Mouse (Mus musculus) heart, embryonic 16.5 days (tissue): Measurements from ENCODE around the gene Jhy. TPM values are rescaled to one million over a fixed set of nuclear protein-coding genes. Genes with fewer than 3 reads are reported as not detected.

Source experiments
- ATAC-seq: fragments of 200-750 bp; cut with Nextera tagmentation; replicated peaks from 2 replicates; pipeline ENCODE4 v1.8.0; 2017; ENCODE audit warnings: moderate number of reproducible peaks; ENCODE audit not compliant: insufficient read depth, low FRiP score; ENCODE audit errors: extremely low read depth
- H3K27ac ChIP-seq: fragments of 300-500 bp; sonication (generic); 2 replicates; pipeline ENCODE4 v1.5.1; 2014; ENCODE audit warnings: mild to moderate bottlenecking, low read length, control low read depth, moderate library complexity
- H3K27me3 ChIP-seq: fragments of 300-500 bp; sonication (generic); 2 replicates; pipeline ENCODE4 v1.6.1; 2014; ENCODE audit warnings: low read length, mixed read lengths; ENCODE audit not compliant: control insufficient read depth, insufficient read depth
- H3K36me3 ChIP-seq: fragments of 300-500 bp; sonication (generic); 2 replicates; pipeline ENCODE4 v1.6.1; 2014; ENCODE audit not compliant: control insufficient read depth, insufficient read depth
- H3K4me1 ChIP-seq: fragments of 300-500 bp; sonication (generic); 2 replicates; pipeline ENCODE4 v1.6.1; 2014; ENCODE audit warnings: low read length, mixed read lengths; ENCODE audit not compliant: control insufficient read depth, insufficient read depth
- H3K4me2 ChIP-seq: fragments of 300-500 bp; sonication (generic); 2 replicates; pipeline ENCODE4 v1.6.1; 2014; ENCODE audit warnings: low read depth, mild to moderate bottlenecking, control low read depth, low read length
- H3K4me3 ChIP-seq: fragments of 300-500 bp; sonication (generic); 2 replicates; pipeline ENCODE4 v1.5.1; 2014; ENCODE audit warnings: mild to moderate bottlenecking, control low read depth, low read length
- H3K9ac ChIP-seq: fragments of 300-500 bp; sonication (generic); 2 replicates; pipeline ENCODE4 v1.6.1; 2014; ENCODE audit warnings: low read length, control low read depth
- H3K9me3 ChIP-seq: fragments of 300-500 bp; sonication (generic); replicated peaks from 2 replicates; pipeline ENCODE4 v1.6.1; 2016; ENCODE audit warnings: low read length; ENCODE audit not compliant: control insufficient read depth
- WGBS: fragments of 180-500 bp; shearing (Covaris S2); extraction: QIAGEN DNeasy Blood & Tissue Kit; methylation state at CpG from one replicate; pipeline ENCODE4 v1.1.7; 2014; 5-methylcytosine and 5-hydroxymethylcytosine counted together
- polyA plus RNA-seq: library from polyadenylated mRNA; unstranded; fragments of >200 nt; fragmentation: Nextera tagmentation; extraction: Ambion mirVana; gene quantifications from 2 replicates; pipeline ENCODE4 v1.2.1, GENCODE M21; 2015

Jhy gene
- polyA plus RNA-seq, 1 experiment from 2014 or later: 0.09 TPM

DNA sequence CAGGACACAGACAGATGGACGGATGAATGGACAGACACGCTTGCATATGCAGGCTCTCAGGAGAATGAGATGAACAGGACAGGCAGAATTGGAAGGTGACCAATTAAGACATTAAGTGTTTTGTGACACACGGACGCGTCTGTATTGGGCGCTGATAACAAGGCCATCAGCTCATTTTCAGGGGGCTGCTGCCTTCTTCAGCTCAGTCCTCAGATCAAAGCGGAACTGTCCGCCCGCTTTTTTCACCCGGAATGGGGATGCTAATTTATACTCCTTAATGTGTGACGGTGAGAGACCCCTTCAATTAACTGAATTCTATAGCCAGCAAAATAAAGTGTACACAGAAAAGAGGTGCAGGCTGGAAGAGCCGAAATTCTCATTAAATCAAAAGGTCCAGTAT, 74.5 kb downstream of the Jhy start:
- no peaks in the 10 kb centered on the region for H3K4me1 ChIP-seq
- WGBS: 39% methylated on average over 12 of the region's 12 CpGs

DNA sequence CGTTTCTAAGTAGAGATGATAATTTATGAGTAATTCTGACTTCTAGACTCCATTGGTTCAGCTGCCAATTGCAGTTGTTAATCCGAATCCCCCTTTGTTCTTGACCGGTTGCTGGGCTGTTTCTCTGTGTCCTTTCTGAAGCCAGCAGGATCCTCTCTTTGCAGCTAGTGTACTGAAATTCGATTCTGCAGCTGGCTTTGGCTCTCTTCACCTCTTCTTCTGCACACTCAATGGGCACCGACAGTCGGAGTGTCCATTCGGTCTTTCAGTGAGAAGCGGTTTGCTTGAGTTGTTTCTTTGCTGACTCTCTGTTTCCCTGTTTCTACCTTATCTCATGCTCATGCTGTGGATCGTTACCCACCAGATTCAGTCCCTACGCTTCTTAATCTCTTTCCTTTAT, 78.2 kb downstream of the Jhy start:
- H3K36me3 ChIP-seq: no peaks in the 10 kb centered on the region
- 46% methylated on average over 10 of the region's 10 CpGs for WGBS
- no peak overlapping the region for H3K4me2 ChIP-seq
- H3K27me3 ChIP-seq: peaks cover 50% of the 10 kb centered on the region
- ATAC-seq: no peak
- H3K4me1 ChIP-seq: no peaks in the 10 kb centered on the region
- no peak overlapping the region for H3K4me3 ChIP-seq
- no peak overlapping the region for H3K27ac ChIP-seq
- H3K9me3 ChIP-seq: no peaks in the 10 kb centered on the region
- H3K9ac ChIP-seq: no peak overlapping the region

More for the DNA sequence above, 74.5 kb downstream of the Jhy start:
- no peaks in the 10 kb centered on the region for H3K36me3 ChIP-seq
- H3K9me3 ChIP-seq: no peaks in the 10 kb centered on the region
- H3K9ac ChIP-seq: no peak overlapping the region
- no peak overlapping the region for H3K27ac ChIP-seq
- no peak overlapping the region for H3K4me3 ChIP-seq
- ATAC-seq: no peak
- H3K4me2 ChIP-seq: no peak overlapping the region
- H3K27me3 ChIP-seq: peaks cover 27% of the 10 kb centered on the region

DNA sequence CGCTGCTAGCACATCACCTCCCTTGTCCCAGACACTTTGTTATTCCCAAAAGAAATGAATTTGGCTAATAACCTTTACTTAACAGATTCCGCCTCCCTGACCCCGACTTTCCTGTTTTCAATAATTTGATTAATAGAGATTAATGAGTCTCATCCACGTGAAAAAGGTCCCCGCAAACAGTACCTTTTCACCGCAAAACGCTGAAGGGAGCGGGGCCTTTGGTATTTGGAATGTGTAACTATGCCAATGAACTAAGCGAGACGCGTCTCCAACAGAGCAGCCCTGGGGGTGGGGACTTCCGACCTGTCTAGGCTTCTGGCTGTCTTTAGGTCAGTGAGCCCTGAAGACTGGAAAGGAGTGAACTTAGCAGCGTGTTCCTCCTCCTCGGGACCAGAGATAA, 84.9 kb downstream of the Jhy start:
- H3K4me3 ChIP-seq: no peak overlapping the region
- no peaks in the 10 kb centered on the region for H3K9me3 ChIP-seq
- no peak overlapping the region for H3K4me2 ChIP-seq
- no peak overlapping the region for H3K9ac ChIP-seq
- WGBS: 2% methylated on average over 14 of the region's 14 CpGs
- H3K27me3 ChIP-seq: peaks cover 88% of the 10 kb centered on the region
- 0 out of 2 replicates have a peak, but pooled peaks cover 5% of the 10 kb centered on the region for H3K4me1 ChIP-seq
- H3K27ac ChIP-seq: no peak overlapping the region
- no peaks in the 10 kb centered on the region for H3K36me3 ChIP-seq
- no peak for ATAC-seq

DNA sequence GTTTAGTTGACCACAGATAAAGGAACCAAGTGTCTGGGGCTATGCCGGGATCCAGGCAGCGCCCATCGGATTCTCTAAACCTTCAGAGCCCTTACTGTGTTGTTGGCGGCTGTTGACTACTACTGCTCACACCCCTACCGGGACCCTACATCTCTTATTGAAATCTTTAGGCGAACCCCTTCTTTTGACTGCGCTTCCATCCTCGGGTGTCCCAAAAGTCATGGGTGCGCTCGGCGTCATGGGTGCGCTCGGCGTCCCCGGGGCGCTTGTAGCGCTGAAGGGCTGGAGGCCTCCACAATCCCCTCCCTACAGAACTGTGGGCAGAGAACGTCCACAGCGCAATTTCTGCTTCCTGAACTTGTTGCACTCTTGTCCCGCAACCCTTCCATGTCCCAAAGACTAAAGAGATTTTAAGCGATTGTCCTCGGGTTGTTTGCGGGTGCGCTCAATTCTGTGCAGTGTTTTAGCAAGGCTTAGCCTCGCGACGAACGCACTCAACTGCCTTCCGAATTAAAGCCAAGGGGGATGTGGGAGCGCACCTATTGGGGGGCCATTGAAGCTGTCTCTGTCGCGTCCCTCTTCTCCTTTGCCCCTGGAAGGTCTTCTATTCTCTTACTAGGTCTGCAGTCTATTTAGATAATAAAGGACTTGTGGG, 85.5 kb downstream of the Jhy start:
- no peak overlapping the region; the same call in 1 of the 2 replicates for H3K4me3 ChIP-seq
- H3K27me3 ChIP-seq: peaks cover 93% of the 10 kb centered on the region
- 0 out of 2 replicates have a peak, but pooled peaks cover 7% of the 10 kb centered on the region for H3K4me1 ChIP-seq
- ATAC-seq: no peak
- no peaks in the 10 kb centered on the region for H3K36me3 ChIP-seq
- WGBS: under 1% methylated on average over 32 of the region's 32 CpGs
- H3K27ac ChIP-seq: no peak overlapping the region
- no peak overlapping the region for H3K9ac ChIP-seq
- no peak overlapping the region for H3K4me2 ChIP-seq
- H3K9me3 ChIP-seq: no peaks in the 10 kb centered on the region

DNA sequence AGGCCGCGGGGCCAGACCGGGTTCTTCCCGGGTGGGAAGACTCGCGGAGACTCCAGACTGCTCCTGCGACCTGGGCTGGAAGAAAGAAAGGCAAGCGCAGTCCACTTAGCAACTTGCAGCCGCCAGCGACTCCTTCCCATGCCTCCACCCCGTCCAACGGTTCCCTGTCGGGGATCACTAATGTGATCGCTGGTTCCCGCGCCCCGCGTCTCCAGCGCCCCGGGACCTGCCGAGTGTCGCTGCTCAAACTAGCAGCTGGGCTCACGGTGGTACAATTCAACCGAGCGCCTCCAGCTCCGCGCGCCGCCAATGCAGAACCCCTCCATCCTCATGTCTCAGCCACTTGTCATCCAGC, 86.1 kb downstream of the Jhy start:
- 0 out of 2 replicates have a peak, but pooled peaks cover 7% of the 10 kb centered on the region for H3K4me1 ChIP-seq
- H3K27me3 ChIP-seq: peaks cover 94% of the 10 kb centered on the region
- no peak overlapping the region for H3K27ac ChIP-seq
- WGBS: under 1% methylated on average over 29 of the region's 29 CpGs
- peak overlapping the region; percentile 58 for H3K4me2 ChIP-seq
- H3K36me3 ChIP-seq: no peaks in the 10 kb centered on the region
- ATAC-seq: no peak
- H3K4me3 ChIP-seq: peak overlapping the region; percentile 44
- H3K9me3 ChIP-seq: no peaks in the 10 kb centered on the region
- no peak overlapping the region for H3K9ac ChIP-seq

DNA sequence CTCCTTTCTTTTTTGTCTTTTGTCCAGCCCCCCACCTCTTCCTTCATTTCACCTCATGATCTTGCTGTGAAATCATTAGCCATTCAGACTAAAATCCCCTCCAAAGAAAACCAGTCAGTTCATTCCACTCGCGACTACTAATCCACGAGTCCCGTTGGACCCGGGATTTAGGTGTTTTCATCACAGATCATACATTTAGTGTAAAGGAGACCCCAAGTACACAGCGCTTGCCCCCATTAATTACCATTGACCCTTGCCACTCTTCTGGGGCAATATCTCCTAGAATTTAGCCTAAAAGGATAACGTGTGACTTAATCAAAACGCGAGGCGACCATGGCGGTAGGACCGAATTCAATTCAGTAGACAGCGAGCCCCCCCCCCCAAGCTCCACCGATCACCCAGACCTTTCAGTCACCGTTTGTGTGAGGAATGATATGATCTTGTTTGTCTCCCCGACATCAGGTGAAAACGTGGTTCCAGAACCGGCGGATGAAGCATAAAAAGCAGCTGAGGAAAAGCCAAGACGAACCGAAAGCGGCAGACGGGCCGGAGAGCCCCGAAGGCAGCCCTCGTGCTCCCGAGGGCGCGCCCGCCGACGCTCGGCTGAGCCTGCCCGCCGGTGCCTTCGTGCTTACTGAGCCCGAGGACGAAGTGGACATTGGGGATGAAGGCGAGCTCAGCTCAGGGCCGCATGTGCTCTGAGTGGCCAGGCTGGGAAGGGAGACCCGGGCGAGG, 86.6 kb downstream of the Jhy start:
- Histone ChIP-seq H3K9me3 (no peaks in the 10 kb centered on the region), H3K4me2 (peak overlapping the region; percentile 58), H3K36me3 (no peaks in the 10 kb centered on the region), H3K27ac (no peak overlapping the region), H3K9ac (no peak overlapping the region), H3K4me1 (0 out of 2 replicates have a peak, but pooled peaks cover 7% of the 10 kb centered on the region), H3K27me3 (peaks cover 94% of the 10 kb centered on the region), H3K4me3 (peak overlapping the region; percentile 44)
- 1% methylated on average over 42 of the region's 42 CpGs for WGBS
- ATAC-seq: no peak

DNA sequence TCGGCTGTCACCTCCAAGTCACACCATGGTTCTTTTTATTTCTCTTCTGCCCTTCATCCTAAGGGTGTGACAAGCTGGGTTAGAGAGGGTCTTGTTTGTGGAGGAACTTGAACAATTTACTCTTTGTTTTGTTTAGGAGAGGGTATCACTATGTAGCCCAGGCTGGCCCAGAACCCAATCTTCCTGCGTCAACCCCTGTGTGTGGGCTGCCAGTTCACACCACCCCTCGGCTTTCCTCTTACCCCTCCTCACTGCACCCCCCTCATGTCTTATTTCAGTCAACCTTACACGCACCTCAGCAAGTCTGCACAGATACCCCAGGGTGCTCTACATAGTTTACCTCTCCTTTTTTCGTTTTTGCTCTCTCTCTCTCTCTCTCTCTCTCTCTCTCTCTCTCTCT, 87.2 kb downstream of the Jhy start:
- Histone ChIP-seq H3K9ac (no peak overlapping the region), H3K4me1 (0 out of 2 replicates have a peak, but pooled peaks cover 7% of the 10 kb centered on the region), H3K4me3 (no peak overlapping the region), H3K36me3 (no peaks in the 10 kb centered on the region), H3K27ac (no peak overlapping the region), H3K4me2 (no peak overlapping the region), H3K27me3 (peaks cover 96% of the 10 kb centered on the region), H3K9me3 (no peaks in the 10 kb centered on the region)
- WGBS: 6% methylated on average over 5 of the region's 5 CpGs
- no peak for ATAC-seq

DNA sequence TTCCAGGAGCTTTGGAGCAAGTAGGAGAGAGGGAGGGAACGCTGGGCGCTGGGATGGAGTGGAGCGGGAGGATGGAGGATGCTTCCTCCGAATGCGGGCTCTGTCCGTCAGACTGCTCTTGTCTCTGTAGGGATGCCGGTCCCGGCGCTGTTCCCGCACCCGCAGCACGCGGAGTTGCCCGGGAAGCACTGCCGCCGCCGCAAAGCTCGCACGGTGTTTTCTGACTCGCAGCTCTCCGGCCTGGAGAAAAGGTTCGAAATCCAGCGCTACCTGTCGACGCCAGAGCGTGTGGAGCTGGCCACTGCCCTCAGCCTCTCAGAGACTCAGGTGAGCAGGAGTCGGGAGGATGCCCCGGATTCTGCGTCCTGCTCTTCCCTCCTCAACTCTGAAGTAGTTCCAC, 87.8 kb downstream of the Jhy start:
- ATAC-seq: no peak
- Histone ChIP-seq H3K4me1 (0 out of 2 replicates have a peak, but pooled peaks cover 7% of the 10 kb centered on the region), H3K4me3 (no peak overlapping the region), H3K27me3 (peaks cover 97% of the 10 kb centered on the region), H3K36me3 (no peaks in the 10 kb centered on the region), H3K27ac (no peak overlapping the region), H3K9me3 (no peaks in the 10 kb centered on the region), H3K4me2 (no peak overlapping the region), H3K9ac (no peak overlapping the region)
- WGBS: 2% methylated on average over 29 of the region's 29 CpGs

DNA sequence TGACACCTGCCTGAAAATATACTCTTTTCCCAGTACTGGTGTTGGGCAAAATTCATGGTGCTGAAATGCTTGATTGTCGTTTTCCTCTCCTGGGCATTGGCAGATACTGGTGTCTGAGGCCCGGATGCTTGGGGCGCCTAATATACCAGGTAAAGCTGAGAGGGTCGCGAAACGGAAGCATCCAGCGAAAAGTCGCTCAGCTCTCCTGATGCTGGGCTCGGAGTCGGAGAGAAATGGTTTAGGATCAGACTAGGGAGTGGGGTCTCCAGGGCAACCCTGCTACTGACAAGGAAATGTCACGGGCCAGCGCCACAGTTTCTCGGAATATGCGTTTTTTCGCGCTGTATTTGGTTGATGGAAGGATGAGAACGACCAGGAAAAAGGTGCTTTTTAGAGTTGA, 88.5 kb downstream of the Jhy start:
- 3% methylated on average over 17 of the region's 17 CpGs for WGBS
- Histone ChIP-seq H3K9ac (no peak overlapping the region), H3K27me3 (peaks cover 95% of the 10 kb centered on the region), H3K36me3 (no peaks in the 10 kb centered on the region), H3K27ac (no peak overlapping the region), H3K4me1 (0 out of 2 replicates have a peak, but pooled peaks cover 7% of the 10 kb centered on the region), H3K4me2 (no peak overlapping the region), H3K4me3 (no peak overlapping the region), H3K9me3 (no peaks in the 10 kb centered on the region)
- ATAC-seq: no peak
